Mouse (Mus musculus): Measurements from ENCODE around the gene 1700029I15Rik.

- TF ChIP-seq EP300 (IDR thresholded peaks at IDR 0.05; ENCODE audit: low read depth) (no peak), CTCF (IDR thresholded peaks at IDR 0.05; ENCODE audit: low read depth) (peak; percentile 53)
These were observed 40.2 kb downstream of the 1700029I15Rik start for GRCm38 (mm10) chr2:92422388-92423135.

Data from liver, postnatal 0 days (tissue).